Mouse (Mus musculus): ENCODE measurements at regions not wholly inside any gene's neighbourhood (a gene's known extent, or its start where the extent isn't known, plus 50 kb on each side); places are given as distances from the start of the nearest gene placed in this dataset.

- DNase-seq (ENCODE audit: low spot score in 2 of 2), result no peak
- Histone ChIP-seq H3K4me3 (no peak overlapping the region), H3K27ac (no peak overlapping the region)
- TF ChIP-seq CTCF (conservative IDR thresholded peaks at IDR 0.05), result no peak
Observed at GRCm38 (mm10) chr2:148250902-148251301, 144.2 kb upstream of the Sstr4 start.

- no peak overlapping the region for H3K27ac ChIP-seq
- DNase-seq (ENCODE audit: low spot score in 2 of 2), result no peak
- no peak for TF ChIP-seq CTCF (conservative IDR thresholded peaks at IDR 0.05)
- H3K4me3 ChIP-seq, result no peak overlapping the region
Observed at GRCm38 (mm10) chr2:148255662-148256061, 139.5 kb upstream of the Sstr4 start.

- Histone ChIP-seq H3K27ac (no peak overlapping the region), H3K4me3 (no peak overlapping the region)
- TF ChIP-seq CTCF (conservative IDR thresholded peaks at IDR 0.05), result no peak
- no peak for DNase-seq (ENCODE audit: low spot score in 2 of 2)
Observed at GRCm38 (mm10) chr2:148264111-148264730, 130.9 kb upstream of the Sstr4 start.

GRCm38 (mm10) chr2:148279200-148279599 is 115.9 kb upstream of the Sstr4 start:
- no peak overlapping the region for H3K27ac ChIP-seq
- DNase-seq (ENCODE audit: low spot score in 2 of 2), result no peak
- no peak overlapping the region for H3K4me3 ChIP-seq
- peak; percentile 54 for TF ChIP-seq CTCF (conservative IDR thresholded peaks at IDR 0.05)

GRCm38 (mm10) chr2:148290326-148290725 is 104.8 kb upstream of the Sstr4 start:
- no peak for DNase-seq (ENCODE audit: low spot score in 2 of 2)
- H3K4me3 ChIP-seq, result no peak overlapping the region
- no peak overlapping the region for H3K27ac ChIP-seq
- no peak for TF ChIP-seq CTCF (conservative IDR thresholded peaks at IDR 0.05)

GRCm38 (mm10) chr2:148292442-148292841 is 102.7 kb upstream of the Sstr4 start:
- no peak for TF ChIP-seq CTCF (conservative IDR thresholded peaks at IDR 0.05)
- DNase-seq (ENCODE audit: low spot score in 2 of 2), result no peak
- Histone ChIP-seq H3K4me3 (no peak overlapping the region), H3K27ac (no peak overlapping the region)

GRCm38 (mm10) chr2:148292895-148293294 is 102.2 kb upstream of the Sstr4 start:
- no peak for TF ChIP-seq CTCF (conservative IDR thresholded peaks at IDR 0.05)
- Histone ChIP-seq H3K4me3 (no peak overlapping the region), H3K27ac (no peak overlapping the region)
- peak in 1 of 2 experiments; percentile 32 for DNase-seq (ENCODE audit: low spot score in 2 of 2)

- DNase-seq (ENCODE audit: low spot score in 2 of 2), result no peak
- H3K27ac ChIP-seq, result no peak overlapping the region
- TF ChIP-seq CTCF (conservative IDR thresholded peaks at IDR 0.05), result no peak
- H3K4me3 ChIP-seq, result no peak overlapping the region
Observed at GRCm38 (mm10) chr2:148300879-148301278, 94.3 kb upstream of the Sstr4 start.

GRCm38 (mm10) chr2:148312255-148312654 is 82.9 kb upstream of the Sstr4 start:
- DNase-seq (ENCODE audit: low spot score in 2 of 2), result peak in 1 of 2 experiments; percentile 47
- Histone ChIP-seq H3K27ac (peak overlapping the region; percentile 82), H3K4me3 (no peak overlapping the region)
- no peak for TF ChIP-seq CTCF (conservative IDR thresholded peaks at IDR 0.05)

- H3K27ac ChIP-seq, result peak overlapping the region; percentile 74
- peak in 1 of 2 experiments; percentile 65 for DNase-seq (ENCODE audit: low spot score in 2 of 2)
- no peak overlapping the region for H3K4me3 ChIP-seq
- no peak for TF ChIP-seq CTCF (conservative IDR thresholded peaks at IDR 0.05)
Observed at GRCm38 (mm10) chr2:148320896-148321295, 74.2 kb upstream of the Sstr4 start.

- peak overlapping the region; percentile 60 for H3K27ac ChIP-seq
- H3K4me3 ChIP-seq, result no peak overlapping the region
- DNase-seq (ENCODE audit: low spot score in 2 of 2), result no peak
- TF ChIP-seq CTCF (conservative IDR thresholded peaks at IDR 0.05), result no peak
Observed at GRCm38 (mm10) chr2:148325362-148325761, 69.8 kb upstream of the Sstr4 start.

- peak overlapping the region; percentile 60 for H3K27ac ChIP-seq
- TF ChIP-seq CTCF (conservative IDR thresholded peaks at IDR 0.05), result no peak
- peak; percentile 26 to 46 for DNase-seq (ENCODE audit: low spot score in 2 of 2)
- H3K4me3 ChIP-seq, result no peak overlapping the region
Observed at GRCm38 (mm10) chr2:148325854-148326387, 69.2 kb upstream of the Sstr4 start.

GRCm38 (mm10) chr2:148326414-148326813 is 68.7 kb upstream of the Sstr4 start:
- peak overlapping the region; percentile 47; the same call in 1 of the 2 replicates for H3K27ac ChIP-seq
- TF ChIP-seq CTCF (conservative IDR thresholded peaks at IDR 0.05), result no peak
- no peak overlapping the region for H3K4me3 ChIP-seq
- no peak for DNase-seq (ENCODE audit: low spot score in 2 of 2)

GRCm38 (mm10) chr2:148327552-148327951 is 67.6 kb upstream of the Sstr4 start:
- Histone ChIP-seq H3K4me3 (no peak overlapping the region), H3K27ac (no peak overlapping the region)
- DNase-seq (ENCODE audit: low spot score in 2 of 2), result no peak
- no peak for TF ChIP-seq CTCF (conservative IDR thresholded peaks at IDR 0.05)
